Mouse (Mus musculus) forebrain, embryonic 12.5 days (tissue): ENCODE measurements at regions not wholly inside any gene's neighbourhood (a gene's known extent, or its start where the extent isn't known, plus 50 kb on each side); places are given as distances from the start of the nearest gene placed in this dataset.

ENCODE experiments used
- ATAC-seq: fragments of 200-750 bp; cut with Nextera tagmentation; 2 replicates; pipeline ENCODE4 v1.8.0; 2017; ENCODE audit warnings: moderate TSS enrichment; ENCODE audit not compliant: low FRiP score
- H3K27ac ChIP-seq: fragments of 300-500 bp; sonication (generic); 2 replicates; pipeline ENCODE4 v1.5.1; 2016; ENCODE audit warnings: mild to moderate bottlenecking
- H3K27me3 ChIP-seq: fragments of 300-500 bp; sonication (generic); 2 replicates; pipeline ENCODE4 v1.6.1; 2016; ENCODE audit warnings: mild to moderate bottlenecking
- H3K36me3 ChIP-seq: fragments of 300-500 bp; sonication (generic); replicated peaks from 2 replicates; pipeline ENCODE4 v1.6.1; 2016; ENCODE audit warnings: mild to moderate bottlenecking
- H3K4me1 ChIP-seq: fragments of 300-500 bp; sonication (generic); 2 replicates; pipeline ENCODE4 v1.6.1; 2016
- H3K4me2 ChIP-seq: fragments of 300-500 bp; sonication (generic); 2 replicates; pipeline ENCODE4 v1.6.1; 2016; ENCODE audit warnings: mild to moderate bottlenecking, moderate library complexity
- H3K4me3 ChIP-seq: fragments of 300-500 bp; sonication (generic); replicated peaks from 2 replicates; pipeline ENCODE4 v1.5.1; 2016; ENCODE audit warnings: mild to moderate bottlenecking
- H3K9ac ChIP-seq: fragments of 300-500 bp; sonication (generic); 2 replicates; pipeline ENCODE4 v1.6.1; 2016; ENCODE audit warnings: mild to moderate bottlenecking
- H3K9me3 ChIP-seq: fragments of 300-500 bp; sonication (generic); 2 replicates; pipeline ENCODE4 v1.6.1; 2016
- WGBS: fragments of 180-500 bp; shearing (Covaris S2); methylation state at CpG from one replicate; pipeline ENCODE4 v1.1.7; 2016; 5-methylcytosine and 5-hydroxymethylcytosine counted together

- Histone ChIP-seq H3K9ac (no peak overlapping the region), H3K27ac (no peak overlapping the region), H3K4me1 (peaks cover 7% of the 10 kb centered on the region), H3K27me3 (no peaks in the 10 kb centered on the region), H3K4me2 (no peak overlapping the region), H3K9me3 (no peaks in the 10 kb centered on the region), H3K4me3 (no peak overlapping the region), H3K36me3 (no peaks in the 10 kb centered on the region)
- 91% methylated on average over 4 of the region's 4 CpGs for WGBS
- no peak for ATAC-seq
Measured at GRCm38 (mm10) chr2:178975366-178975765, 466.9 kb upstream of the Cdh4 start.

- no peak overlapping the region for H3K4me3 ChIP-seq
- no peaks in the 10 kb centered on the region for H3K9me3 ChIP-seq
- ATAC-seq: no peak
- no peak overlapping the region for H3K9ac ChIP-seq
- H3K4me1 ChIP-seq: peaks cover 7% of the 10 kb centered on the region
- 81% methylated on average over 6 of the region's 6 CpGs for WGBS
- no peak overlapping the region for H3K4me2 ChIP-seq
- no peaks in the 10 kb centered on the region for H3K36me3 ChIP-seq
- no peaks in the 10 kb centered on the region for H3K27me3 ChIP-seq
- H3K27ac ChIP-seq: no peak overlapping the region
Measured at GRCm38 (mm10) chr2:178976046-178976445, 466.2 kb upstream of the Cdh4 start.

GRCm38 (mm10) chr2:178976495-178976894 is 465.7 kb upstream of the Cdh4 start:
- WGBS: 76% methylated on average over 3 of the region's 3 CpGs
- ATAC-seq: no peak

GRCm38 (mm10) chr2:178979451-178979850 is 462.8 kb upstream of the Cdh4 start:
- Histone ChIP-seq H3K27me3 (no peaks in the 10 kb centered on the region), H3K9ac (no peak overlapping the region), H3K4me1 (peaks cover 17% of the 10 kb centered on the region), H3K36me3 (no peaks in the 10 kb centered on the region), H3K4me2 (no peak overlapping the region), H3K9me3 (no peaks in the 10 kb centered on the region), H3K4me3 (no peak overlapping the region), H3K27ac (no peak overlapping the region)
- 86% methylated on average over 9 of the region's 9 CpGs for WGBS
- no peak for ATAC-seq

More at GRCm38 (mm10) chr2:178976495-178976894, 465.7 kb upstream of the Cdh4 start:
- no peak overlapping the region for H3K4me3 ChIP-seq
- no peak overlapping the region for H3K9ac ChIP-seq
- H3K4me1 ChIP-seq: peaks cover 8% of the 10 kb centered on the region
- no peaks in the 10 kb centered on the region for H3K9me3 ChIP-seq
- no peak overlapping the region for H3K27ac ChIP-seq
- no peaks in the 10 kb centered on the region for H3K36me3 ChIP-seq
- H3K4me2 ChIP-seq: no peak overlapping the region
- no peaks in the 10 kb centered on the region for H3K27me3 ChIP-seq

- H3K36me3 ChIP-seq: no peaks in the 10 kb centered on the region
- no peak overlapping the region for H3K4me2 ChIP-seq
- no peaks in the 10 kb centered on the region for H3K27me3 ChIP-seq
- H3K4me1 ChIP-seq: peaks cover 17% of the 10 kb centered on the region
- H3K9ac ChIP-seq: no peak overlapping the region
- H3K9me3 ChIP-seq: no peaks in the 10 kb centered on the region
- no peak overlapping the region for H3K4me3 ChIP-seq
- WGBS: 18% methylated on average over 7 of the region's 7 CpGs
- ATAC-seq: peak; percentile 44; the same call in 1 of the 2 replicates
- peak overlapping the region; percentile 56; the same call in 1 of the 2 replicates for H3K27ac ChIP-seq
Measured at GRCm38 (mm10) chr2:178981736-178982502, 460.3 kb upstream of the Cdh4 start.

DNA sequence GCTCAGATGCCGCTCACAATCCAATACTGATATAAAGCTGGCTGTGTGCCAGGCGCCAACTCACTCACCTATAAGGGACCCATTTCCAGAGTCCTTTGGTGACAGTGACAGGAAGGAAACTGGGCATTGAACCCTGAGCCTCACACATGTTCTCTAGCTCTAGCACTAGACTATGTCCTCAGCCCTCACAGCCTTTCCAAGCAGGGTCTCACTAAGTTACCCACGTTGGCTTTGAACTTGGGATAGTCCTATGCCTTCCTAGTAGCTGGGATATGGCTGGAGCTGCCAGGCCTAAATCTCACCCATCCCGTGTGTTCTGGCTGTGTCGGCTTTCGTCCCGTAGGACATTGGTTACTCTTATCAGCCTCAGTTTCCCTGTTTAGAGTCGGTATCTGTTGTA is 458.4 kb upstream of the Cdh4 start:
- WGBS: 94% methylated on average over 8 of the region's 8 CpGs
- H3K27me3 ChIP-seq: no peaks in the 10 kb centered on the region
- no peaks in the 10 kb centered on the region for H3K36me3 ChIP-seq
- H3K9me3 ChIP-seq: no peaks in the 10 kb centered on the region
- peaks cover 17% of the 10 kb centered on the region for H3K4me1 ChIP-seq
- ATAC-seq: no peak
- no peak overlapping the region for H3K27ac ChIP-seq
- H3K4me3 ChIP-seq: no peak overlapping the region
- no peak overlapping the region for H3K9ac ChIP-seq
- no peak overlapping the region for H3K4me2 ChIP-seq

GRCm38 (mm10) chr2:178987935-178988334 is 454.3 kb upstream of the Cdh4 start:
- Histone ChIP-seq H3K4me3 (no peak overlapping the region), H3K4me1 (peaks cover 9% of the 10 kb centered on the region), H3K4me2 (no peak overlapping the region), H3K27ac (no peak overlapping the region), H3K9me3 (no peaks in the 10 kb centered on the region), H3K9ac (no peak overlapping the region), H3K36me3 (no peaks in the 10 kb centered on the region), H3K27me3 (no peaks in the 10 kb centered on the region)
- no peak for ATAC-seq
- WGBS: 60% methylated on average over 10 of the region's 10 CpGs

DNA sequence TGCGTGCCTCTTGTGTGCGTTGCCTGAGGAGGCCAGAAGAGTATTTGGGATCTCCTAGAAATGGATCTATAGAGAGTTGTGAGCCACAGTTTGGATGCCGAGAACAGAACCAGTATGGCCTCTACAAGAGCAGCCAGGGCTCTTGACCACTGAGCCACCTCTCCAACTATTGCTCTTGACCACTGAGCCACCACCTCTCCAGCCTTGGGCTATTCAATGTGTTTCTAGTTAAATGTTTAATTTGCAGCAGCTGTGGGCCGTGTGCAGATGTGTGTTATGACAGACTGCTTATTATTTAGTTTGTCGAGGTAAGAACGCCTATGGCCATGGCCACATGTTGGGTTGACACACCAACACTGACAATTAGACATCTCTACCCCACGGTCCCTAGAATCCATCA is 452.9 kb upstream of the Cdh4 start:
- H3K36me3 ChIP-seq: no peaks in the 10 kb centered on the region
- no peak overlapping the region for H3K4me3 ChIP-seq
- H3K4me1 ChIP-seq: peaks cover 10% of the 10 kb centered on the region
- H3K27ac ChIP-seq: no peak overlapping the region
- no peak for ATAC-seq
- H3K4me2 ChIP-seq: no peak overlapping the region
- WGBS: 88% methylated on average over 7 of the region's 7 CpGs
- no peaks in the 10 kb centered on the region for H3K27me3 ChIP-seq
- no peaks in the 10 kb centered on the region for H3K9me3 ChIP-seq
- no peak overlapping the region for H3K9ac ChIP-seq

DNA sequence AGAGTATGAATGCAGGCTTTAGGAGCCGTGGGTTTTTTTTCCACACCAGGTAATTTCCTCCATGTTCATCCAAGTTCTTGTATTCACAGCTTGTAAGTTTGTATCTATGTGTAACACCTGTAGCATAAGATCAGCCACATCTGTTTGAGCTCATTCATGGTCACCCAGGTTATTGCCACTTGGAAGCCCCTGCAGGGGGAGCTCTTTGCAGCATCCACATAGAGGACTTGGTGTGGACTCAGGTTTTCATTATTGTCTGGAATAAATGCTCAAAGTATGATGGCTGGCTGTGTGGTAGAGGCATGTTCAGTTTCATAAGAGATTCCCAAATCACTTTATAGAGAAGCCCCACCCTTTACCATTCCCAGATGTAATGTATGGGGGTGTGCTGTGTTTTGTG is 452.4 kb upstream of the Cdh4 start:
- WGBS: 67% methylated on average over 1 of the region's 1 CpGs
- H3K4me1 ChIP-seq: peaks cover 10% of the 10 kb centered on the region
- no peak overlapping the region for H3K4me3 ChIP-seq
- H3K27ac ChIP-seq: no peak overlapping the region
- H3K9ac ChIP-seq: no peak overlapping the region
- no peak overlapping the region for H3K4me2 ChIP-seq
- H3K9me3 ChIP-seq: no peaks in the 10 kb centered on the region
- ATAC-seq: no peak
- no peaks in the 10 kb centered on the region for H3K36me3 ChIP-seq
- H3K27me3 ChIP-seq: no peaks in the 10 kb centered on the region

DNA sequence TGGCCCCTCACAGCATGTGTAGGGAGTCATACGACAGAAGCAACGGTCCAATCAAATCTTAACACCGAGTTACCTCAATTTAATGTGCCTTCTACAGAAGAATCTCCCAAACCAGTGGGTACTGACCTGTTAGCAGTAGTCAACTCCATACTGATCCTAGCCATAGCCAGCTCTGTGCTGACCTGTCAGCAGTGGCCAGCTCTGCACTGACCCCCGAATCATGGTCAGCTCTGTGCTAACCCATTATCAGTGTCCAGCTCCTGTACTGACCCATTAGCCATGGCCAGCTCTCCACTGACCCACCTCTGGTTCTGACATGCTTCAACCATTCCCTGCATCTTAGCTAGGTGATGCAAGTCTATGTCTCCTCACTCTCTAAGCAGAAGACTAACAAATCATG is 451.3 kb upstream of the Cdh4 start:
- no peaks in the 10 kb centered on the region for H3K9me3 ChIP-seq
- H3K9ac ChIP-seq: no peak overlapping the region
- 94% methylated on average over 4 of the region's 4 CpGs for WGBS
- H3K4me3 ChIP-seq: no peak overlapping the region
- H3K27ac ChIP-seq: no peak overlapping the region
- H3K4me1 ChIP-seq: peaks cover 10% of the 10 kb centered on the region
- no peak for ATAC-seq
- H3K27me3 ChIP-seq: no peaks in the 10 kb centered on the region
- no peak overlapping the region for H3K4me2 ChIP-seq
- H3K36me3 ChIP-seq: no peaks in the 10 kb centered on the region

DNA sequence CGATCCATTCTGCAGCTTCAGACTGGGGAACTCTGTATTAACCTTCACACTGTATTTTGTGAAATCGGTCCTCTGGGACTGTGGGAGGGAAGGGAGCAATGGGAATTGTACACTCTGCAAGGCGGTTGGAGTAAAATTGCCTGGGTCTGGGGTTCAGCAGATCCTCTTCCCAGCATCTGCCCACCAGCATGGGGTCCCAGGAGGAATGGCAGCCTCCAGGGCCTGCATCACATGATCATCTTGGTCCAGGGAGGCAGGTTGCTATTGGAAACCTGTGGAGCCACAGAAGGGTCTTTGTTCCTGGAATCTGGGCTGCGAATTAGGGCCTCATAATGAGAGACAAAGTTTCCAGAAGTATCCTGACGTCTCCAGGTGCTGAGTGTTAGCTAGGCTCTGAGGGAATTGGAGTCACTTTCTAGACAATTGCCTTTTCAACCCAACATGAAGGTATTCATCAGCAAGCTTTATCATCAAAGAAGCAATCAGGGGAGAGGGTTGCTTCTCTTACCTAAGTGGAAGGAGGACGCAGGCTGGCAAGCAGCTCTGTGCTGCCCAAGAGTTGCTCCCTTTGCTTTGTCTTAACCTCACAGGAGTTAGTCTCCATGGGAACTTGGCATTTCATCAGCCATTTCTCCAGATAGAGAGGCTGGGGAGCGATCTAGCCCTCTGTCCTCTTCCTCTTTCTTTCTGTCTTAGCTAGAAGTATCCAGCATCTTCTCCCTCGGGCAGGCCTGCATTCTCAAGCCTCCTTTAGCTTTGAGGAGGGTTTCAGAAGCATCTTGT is 449.7 kb upstream of the Cdh4 start:
- Histone ChIP-seq H3K4me3 (no peak overlapping the region), H3K27ac (no peak overlapping the region; the same call in 1 of the 2 replicates), H3K9ac (no peak overlapping the region), H3K9me3 (no peaks in the 10 kb centered on the region), H3K27me3 (no peaks in the 10 kb centered on the region), H3K4me1 (peaks cover 10% of the 10 kb centered on the region), H3K36me3 (no peaks in the 10 kb centered on the region), H3K4me2 (no peak overlapping the region)
- ATAC-seq: peak; percentile 63; the same call in 1 of the 2 replicates
- 40% methylated on average over 8 of the region's 8 CpGs for WGBS

- Histone ChIP-seq H3K9ac (no peak overlapping the region), H3K4me1 (peaks cover 1% of the 10 kb centered on the region; the same call in 1 of the 2 replicates), H3K9me3 (no peaks in the 10 kb centered on the region), H3K4me2 (no peak overlapping the region), H3K36me3 (no peaks in the 10 kb centered on the region), H3K27ac (no peak overlapping the region), H3K4me3 (no peak overlapping the region), H3K27me3 (no peaks in the 10 kb centered on the region)
- 57% methylated on average over 2 of the region's 2 CpGs for WGBS
- ATAC-seq: no peak
Measured at GRCm38 (mm10) chr2:178997921-178998320, 444.3 kb upstream of the Cdh4 start.
